Mouse (Mus musculus) kidney, adult 2 months (tissue): Measurements from ENCODE around the gene Vps13a. TPM values are rescaled to one million over a fixed set of nuclear protein-coding genes. Genes with fewer than 3 reads are reported as not detected.
A peak's percentile ranks its signal among the peaks of the same experiment; 100 is the strongest.

ENCODE experiments used
- DNase-seq: peaks from one replicate; pipeline ENCODE4 v3.0.0; 2021
- H3K27ac ChIP-seq: fragments of 200-500 bp; 2 replicates; pipeline ENCODE4 v1.5.1; 2012; ENCODE audit warnings: low read depth, low read length, control low read depth, inconsistent platforms; ENCODE audit not compliant: insufficient read depth
- H3K27me3 ChIP-seq: fragments of 200-500 bp; replicated peaks from 2 replicates; pipeline ENCODE4 v1.6.1; 2012; ENCODE audit warnings: mild to moderate bottlenecking, moderate library complexity, low read length, inconsistent platforms; ENCODE audit not compliant: control insufficient read depth, insufficient read depth
- H3K36me3 ChIP-seq: fragments of 200-500 bp; 2 replicates; pipeline ENCODE4 v1.6.1; 2012; ENCODE audit warnings: mild to moderate bottlenecking, moderate library complexity, low read length, inconsistent platforms; ENCODE audit not compliant: control insufficient read depth, insufficient read depth
- H3K4me1 ChIP-seq: fragments of 200-500 bp; 2 replicates; pipeline ENCODE4 v1.6.1; 2011; ENCODE audit warnings: low read length; ENCODE audit not compliant: control insufficient read depth, insufficient read depth
- H3K4me3 ChIP-seq: fragments of 200-500 bp; 2 replicates; pipeline ENCODE4 v1.5.1; 2011; ENCODE audit warnings: mild to moderate bottlenecking, low read depth, low read length, control low read depth; ENCODE audit not compliant: insufficient read depth
- CTCF ChIP-seq: fragments of 200-500 bp; conservative IDR thresholded peaks from 2 replicates; pipeline ENCODE4 v1.5.1; 2011; ENCODE audit warnings: low read depth, mild to moderate bottlenecking, control low read depth, low read length, moderate library complexity, mixed read lengths; ENCODE audit not compliant: insufficient read depth, insufficient read length
- POLR2A ChIP-seq: fragments of 200-500 bp; IDR thresholded peaks from one replicate; pipeline ENCODE4 v1.6.1; 2011; ENCODE audit warnings: low read depth, low read length, control low read depth
- WGBS: fragments of 180-500 bp; shearing (Covaris S2); methylation state at CpG from one replicate; pipeline ENCODE4 v1.1.7; 2018; 5-methylcytosine and 5-hydroxymethylcytosine counted together
- polyA plus RNA-seq: library from polyadenylated mRNA; depleted of rRNA; stranded (reverse); fragments of >200 nt; gene quantifications from 2 replicates; pipeline ENCODE4 v1.2.3, GENCODE M21; 2012

The Vps13a gene
- polyA plus RNA-seq, 1 experiment: 4.2 TPM

DNA sequence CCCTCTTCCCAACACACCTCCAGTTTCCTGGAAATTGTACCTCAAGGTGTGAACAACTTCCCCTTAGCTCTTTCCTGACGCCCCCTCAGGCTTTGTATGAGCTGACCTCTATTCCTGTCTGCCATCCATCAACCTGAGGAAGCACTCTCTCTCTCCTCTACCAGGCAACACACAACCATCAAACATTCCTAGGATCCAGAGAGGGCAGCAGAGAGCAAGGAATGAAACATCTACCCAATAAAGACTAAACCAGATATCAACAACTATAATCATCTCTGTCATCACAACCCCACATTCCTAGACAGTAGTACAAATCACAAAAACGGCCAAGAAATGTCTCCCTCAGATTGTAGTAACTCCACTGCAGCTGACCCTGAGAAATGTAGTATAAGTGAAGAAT, 52.0 kb downstream of the Vps13a start:
- Histone ChIP-seq H3K27me3 (no peaks in the 10 kb centered on the region), H3K36me3 (no peaks in the 10 kb centered on the region; the same call in 1 of the 2 replicates), H3K4me3 (no peak overlapping the region), H3K4me1 (no peaks in the 10 kb centered on the region), H3K27ac (no peak overlapping the region)
- TF ChIP-seq CTCF (no peak), POLR2A (no peak)
- DNase-seq: peak; percentile 5
- WGBS: 42% methylated on average over 2 of the region's 2 CpGs

DNA sequence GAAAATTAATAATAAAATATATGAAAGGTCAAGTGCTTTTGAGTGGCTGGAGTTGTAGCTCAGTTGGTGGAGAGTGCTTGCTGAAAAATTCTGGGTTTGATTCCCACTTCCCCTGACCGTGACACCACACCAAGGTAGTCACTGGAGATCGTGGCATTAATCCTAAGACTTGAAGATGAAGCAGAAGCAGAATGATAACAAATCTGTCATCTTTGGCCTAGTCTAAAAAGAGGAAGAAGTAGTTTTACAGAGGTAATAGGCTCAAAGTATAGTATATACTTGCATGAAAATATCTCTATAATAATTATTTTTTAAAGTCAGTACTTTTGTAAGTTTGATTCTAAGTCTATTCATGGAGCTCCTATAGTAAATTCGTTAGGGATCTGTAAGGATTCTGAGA, 65.5 kb downstream of the Vps13a start:
- Histone ChIP-seq H3K4me1 (no peaks in the 10 kb centered on the region), H3K27me3 (no peaks in the 10 kb centered on the region), H3K27ac (no peak overlapping the region), H3K36me3 (peaks cover 2% of the 10 kb centered on the region), H3K4me3 (no peak overlapping the region)
- no peak for DNase-seq
- TF ChIP-seq CTCF: no peak
- TF ChIP-seq POLR2A: no peak
- 94% methylated on average over 3 of the region's 3 CpGs for WGBS

DNA sequence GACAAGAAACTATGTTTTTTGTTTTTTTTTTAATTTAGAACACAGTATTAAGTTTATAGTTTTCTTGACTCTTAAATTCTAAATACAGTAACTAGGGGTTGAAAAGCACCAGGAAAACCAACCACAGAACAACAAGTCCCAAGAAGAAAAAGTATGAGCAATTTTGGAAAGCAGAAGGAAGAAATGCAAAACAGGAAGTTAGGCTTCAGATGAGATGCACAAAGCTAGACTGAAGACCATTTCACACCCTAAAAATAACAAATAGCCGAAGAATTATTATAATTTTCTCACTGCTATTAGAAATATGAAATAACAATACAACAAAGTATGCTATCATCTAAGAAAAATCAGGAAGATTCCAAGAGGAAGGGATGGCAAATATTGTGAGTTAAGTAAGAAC, 78.9 kb downstream of the Vps13a start:
- TF ChIP-seq CTCF (no peak), POLR2A (no peak)
- no peak for DNase-seq
- 79% methylated on average over 1 of the region's 1 CpGs for WGBS

DNA sequence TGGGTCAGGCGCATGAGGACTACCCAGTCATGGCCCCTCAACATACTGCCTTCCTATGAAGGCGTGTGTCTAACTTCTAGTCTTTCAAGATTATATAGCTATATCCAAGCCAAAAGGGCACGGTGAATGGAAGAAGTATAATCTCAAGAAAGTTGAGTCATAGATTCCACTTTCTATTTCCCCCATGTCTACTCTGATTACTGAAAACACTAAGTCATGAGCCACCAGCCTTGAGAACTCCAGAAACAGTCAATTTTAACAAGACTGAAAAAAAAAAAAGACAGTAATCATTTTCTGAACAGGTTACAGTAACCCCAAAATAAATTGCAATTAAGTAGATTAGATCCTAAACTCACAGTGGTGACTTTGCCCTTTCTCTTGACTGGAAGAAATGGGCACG, 95.8 kb downstream of the Vps13a start:
- H3K4me1 ChIP-seq: no peaks in the 10 kb centered on the region
- DNase-seq: no peak
- 93% methylated on average over 4 of the region's 4 CpGs for WGBS
- H3K27me3 ChIP-seq: no peaks in the 10 kb centered on the region
- H3K36me3 ChIP-seq: peaks cover 6% of the 10 kb centered on the region; the same call in 1 of the 2 replicates
- TF ChIP-seq CTCF: no peak
- TF ChIP-seq POLR2A: no peak
- no peak overlapping the region for H3K4me3 ChIP-seq
- no peak overlapping the region for H3K27ac ChIP-seq

More for the DNA sequence above, 78.9 kb downstream of the Vps13a start:
- H3K36me3 ChIP-seq: peaks cover 2% of the 10 kb centered on the region; the same call in 1 of the 2 replicates
- H3K27ac ChIP-seq: no peak overlapping the region
- no peaks in the 10 kb centered on the region for H3K27me3 ChIP-seq
- no peak overlapping the region for H3K4me3 ChIP-seq
- no peaks in the 10 kb centered on the region for H3K4me1 ChIP-seq

DNA sequence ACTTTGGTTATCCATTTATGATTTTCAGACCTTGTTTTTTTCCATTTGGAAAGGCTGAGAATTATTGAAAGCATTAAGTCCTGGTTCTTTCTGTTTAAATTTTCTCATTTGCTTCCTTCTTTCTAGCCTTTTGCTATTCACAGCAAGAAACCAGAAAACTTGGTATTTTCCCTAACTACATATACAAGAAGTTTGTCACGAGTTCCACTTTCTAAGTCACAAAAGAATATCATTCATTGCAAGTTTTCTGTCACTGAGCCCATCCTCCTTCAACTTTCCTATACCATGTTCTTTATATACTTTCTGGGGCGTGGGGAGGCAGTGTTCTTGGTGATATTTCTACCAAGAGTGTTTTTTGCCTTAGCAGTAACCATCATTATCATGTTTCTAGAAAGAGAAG, 96.5 kb downstream of the Vps13a start:
- no peaks in the 10 kb centered on the region for H3K4me1 ChIP-seq
- H3K27ac ChIP-seq: no peak overlapping the region
- H3K27me3 ChIP-seq: no peaks in the 10 kb centered on the region
- peaks cover 6% of the 10 kb centered on the region; the same call in 1 of the 2 replicates for H3K36me3 ChIP-seq
- 85% methylated on average over 2 of the region's 2 CpGs for WGBS
- DNase-seq: no peak
- TF ChIP-seq CTCF: no peak
- no peak for TF ChIP-seq POLR2A
- no peak overlapping the region for H3K4me3 ChIP-seq

DNA sequence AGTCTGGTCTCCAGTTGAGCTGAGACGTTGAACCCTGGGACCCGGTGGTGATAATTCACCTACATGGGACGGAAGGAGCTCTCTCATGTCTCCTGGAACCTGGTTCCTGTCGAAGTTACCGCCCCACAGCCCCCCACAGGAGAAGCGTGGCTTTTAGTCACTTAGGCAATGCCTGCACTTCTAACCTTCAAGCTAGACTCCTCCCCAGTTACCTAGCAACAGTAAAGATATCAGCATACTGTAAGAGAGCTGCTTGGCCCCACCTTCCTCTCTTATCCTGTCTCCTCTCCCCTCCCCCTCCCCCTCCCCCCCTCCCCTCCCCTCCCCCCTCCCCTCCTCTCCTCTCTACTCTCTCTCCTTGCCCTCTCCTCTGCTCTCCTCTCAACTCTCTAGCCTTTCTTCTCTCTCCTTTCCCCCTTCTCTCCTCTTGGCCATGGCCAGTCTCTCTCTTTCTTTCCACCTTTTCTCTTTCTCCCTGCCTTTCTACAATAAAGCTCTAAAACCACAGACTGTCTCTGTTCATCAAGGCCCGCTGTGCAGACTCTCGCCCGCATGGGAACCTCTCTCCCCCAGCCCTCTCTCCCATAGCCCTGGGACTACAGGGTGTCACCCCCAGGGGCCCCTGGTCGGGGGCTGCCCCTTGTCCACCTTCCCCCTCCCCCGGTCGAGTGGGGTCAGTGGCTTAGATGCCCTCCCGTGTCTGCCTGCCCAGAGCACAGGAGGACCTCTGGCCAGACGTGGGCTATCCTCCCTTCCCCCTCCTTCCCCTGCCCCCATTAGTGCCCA, 154.9 kb downstream of the Vps13a start:
- TF ChIP-seq CTCF (no peak), POLR2A (no peak)
- H3K36me3 ChIP-seq: peaks cover 1% of the 10 kb centered on the region; the same call in 1 of the 2 replicates
- no peak overlapping the region for H3K4me3 ChIP-seq
- H3K27ac ChIP-seq: no peak overlapping the region
- DNase-seq: peak; percentile 8
- H3K27me3 ChIP-seq: no peaks in the 10 kb centered on the region
- peaks cover 3% of the 10 kb centered on the region; the same call in 1 of the 2 replicates for H3K4me1 ChIP-seq
- WGBS: 38% methylated on average over 14 of the region's 14 CpGs

DNA sequence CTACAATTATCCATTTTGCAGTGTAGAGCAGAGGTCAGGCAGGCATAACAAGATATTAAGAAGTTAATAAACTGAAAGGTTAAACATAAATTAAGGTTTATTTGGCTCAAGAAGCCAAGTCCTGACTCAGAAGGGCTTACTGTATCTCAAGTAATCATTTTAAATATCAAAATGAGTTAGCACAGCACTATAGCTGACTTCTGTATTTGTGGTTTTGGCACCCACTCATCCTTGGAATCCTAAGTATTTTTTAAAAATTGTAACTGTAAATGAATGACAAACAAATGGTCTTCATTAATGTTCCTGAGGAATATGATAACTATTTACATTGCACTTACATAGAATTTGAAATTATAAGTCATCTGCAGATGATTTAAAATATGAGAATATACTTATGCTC, 155.7 kb downstream of the Vps13a start:
- H3K27ac ChIP-seq: no peak overlapping the region
- H3K4me3 ChIP-seq: no peak overlapping the region
- peaks cover 1% of the 10 kb centered on the region; the same call in 1 of the 2 replicates for H3K36me3 ChIP-seq
- no peak for TF ChIP-seq POLR2A
- TF ChIP-seq CTCF: no peak
- DNase-seq: no peak
- no peaks in the 10 kb centered on the region for H3K27me3 ChIP-seq
- peaks cover 3% of the 10 kb centered on the region; the same call in 1 of the 2 replicates for H3K4me1 ChIP-seq
